In the genomic region with DNA sequence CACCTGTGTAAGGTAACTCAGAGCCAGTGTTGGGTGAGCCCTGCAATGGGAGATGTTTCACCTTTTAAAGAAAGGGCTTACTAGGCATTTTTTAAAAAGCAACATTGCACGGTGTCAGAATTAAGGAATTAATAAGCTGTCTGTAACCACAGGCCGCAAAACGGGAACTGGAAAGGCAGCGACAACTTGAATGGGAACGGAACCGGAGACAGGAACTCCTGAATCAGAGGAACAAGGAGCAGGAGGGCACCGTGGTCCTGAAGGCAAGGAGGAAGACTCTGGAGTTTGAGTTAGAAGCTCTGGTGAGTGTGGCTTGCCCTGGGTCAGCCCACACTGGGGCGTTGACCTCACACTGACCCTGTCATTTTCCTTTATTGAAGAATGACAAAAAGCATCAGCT, we compare ENCODE assay signal across 20 mouse cellular contexts.
A peak's percentile ranks its signal among the peaks of the same experiment; 100 is the strongest.
DNase-seq lines count a peak whose midpoint lies in the region; ATAC-seq lines count a peak whose summit lies in the region.
"Had no signal": no experiment of that assay in that cellular context is flagged by ENCODE, and none has a peak within 500 bp of the region (broad histone marks: within the 10 kb centered on the region; RNA-seq: fewer than 3 reads in every experiment).

No protein-coding gene starts in this region.

- 76% methylated on average over 8 of the region's 8 CpGs for WGBS in liver, embryonic 12.5 days (ENCODE audit: insufficient replicate concordance)
- 45% methylated on average over 8 of the region's 8 CpGs for WGBS in macrophage (ENCODE audit: missing documents)

- peak overlapping the region; percentile 27; the same call in 1 of the 2 replicates for H3K27ac ChIP-seq in liver, embryonic 12.5 days
- H3K27ac ChIP-seq in macrophage: peak overlapping the region; percentile 43
- H3K27ac ChIP-seq: embryonic facial prominence, embryonic 13.5 days; forebrain, embryonic 12.5 days; heart, embryonic 10.5 days; heart, embryonic 15.5 days; hindbrain, embryonic 15.5 days had no signal

- no peaks in the 10 kb centered on the region for H3K79me2 ChIP-seq in macrophage (ENCODE audit: inconsistent target)

- no peak overlapping the region for H3K9ac ChIP-seq in liver, embryonic 12.5 days
- H3K9ac ChIP-seq: embryonic facial prominence, embryonic 13.5 days; forebrain, embryonic 12.5 days; heart, embryonic 15.5 days; hindbrain, embryonic 15.5 days had no signal

- H3K4me3 ChIP-seq in liver, embryonic 12.5 days: no peak overlapping the region
- H3K4me3 ChIP-seq in macrophage (ENCODE audit: inconsistent target): no peak overlapping the region
- H3K4me3 ChIP-seq: embryonic facial prominence, embryonic 13.5 days; forebrain, embryonic 12.5 days; heart, embryonic 10.5 days; heart, embryonic 15.5 days; hindbrain, embryonic 15.5 days had no signal

- peaks cover 93% of the 10 kb centered on the region for H3K36me3 ChIP-seq in liver, embryonic 12.5 days
- H3K36me3 ChIP-seq in macrophage (ENCODE audit: inconsistent target): peaks cover 74% of the 10 kb centered on the region

- no peak for DNase-seq in liver
- DNase-seq in urinary bladder, adult 18-20 months (ENCODE audit: low spot score in 2 of 2): no peak
- DNase-seq in c-Kit-positive CD71-positive TER-119-positive erythroid progenitor cells, embryonic 14.5 days (ENCODE audit: low spot score): no peak
- DNase-seq: adrenal gland, adult 2 months; adrenal gland, postnatal 36 days; cerebellum, adult 11-12 months; cerebellum, adult 9-10 months; cerebellum, postnatal 25 days; gastrocnemius, postnatal 10 days had no signal

- peaks cover 5% of the 10 kb centered on the region; the same call in 1 of the 2 replicates for H3K9me3 ChIP-seq in liver, embryonic 12.5 days (replicated peaks)
- H3K9me3 ChIP-seq: embryonic facial prominence, embryonic 13.5 days; forebrain, embryonic 12.5 days; heart, embryonic 10.5 days; heart, embryonic 15.5 days; hindbrain, embryonic 15.5 days had no signal

- H3K27me3 ChIP-seq in liver, embryonic 12.5 days (replicated peaks): peaks cover 13% of the 10 kb centered on the region; the same call in 1 of the 2 replicates
- H3K27me3 ChIP-seq: embryonic facial prominence, embryonic 13.5 days; forebrain, embryonic 12.5 days; heart, embryonic 15.5 days; hindbrain, embryonic 15.5 days had no signal

- peaks cover 48% of the 10 kb centered on the region for H3K4me1 ChIP-seq in liver, embryonic 12.5 days
- H3K4me1 ChIP-seq: embryonic facial prominence, embryonic 13.5 days; forebrain, embryonic 12.5 days; heart, embryonic 15.5 days; hindbrain, embryonic 15.5 days had no signal

- H3K4me2 ChIP-seq in liver, embryonic 12.5 days: no peak overlapping the region
- H3K4me2 ChIP-seq: embryonic facial prominence, embryonic 13.5 days; forebrain, embryonic 12.5 days; heart, embryonic 15.5 days; hindbrain, embryonic 15.5 days had no signal

- ATAC-seq in liver, embryonic 12.5 days: no peak
- peak; percentile 67 for ATAC-seq in common myeloid progenitor, adult 5-6 weeks (replicated peaks; ENCODE audit: low read depth, poor library complexity, severe bottlenecking)
- ATAC-seq in monocyte, adult 5-6 weeks (replicated peaks; ENCODE audit: insufficient number of reproducible peaks, low FRiP score, low TSS enrichment, poor library complexity, severe bottlenecking): peak; percentile 59; the same call in 1 of the 2 replicates
- ATAC-seq: forebrain, embryonic 16.5 days; inflammation-experienced regulatory T-cells, adult 6 months had no signal
